Mouse (Mus musculus) olfactory bulb, adult 2 months (tissue): ENCODE measurements around the gene Rps6kl1. TPM values are rescaled to one million over a fixed set of nuclear protein-coding genes. Genes with fewer than 3 reads are reported as not detected.

Experiments used
- H3K27ac ChIP-seq: fragments of 200-500 bp; 2 replicates; pipeline ENCODE4 v1.5.1; 2012; ENCODE audit warnings: low read depth, low read length; ENCODE audit not compliant: insufficient read depth
- H3K4me1 ChIP-seq: fragments of 200-500 bp; 2 replicates; pipeline ENCODE4 v1.6.1; 2012; ENCODE audit warnings: low read length; ENCODE audit not compliant: control insufficient read depth, insufficient read depth
- H3K4me3 ChIP-seq: fragments of 200-500 bp; 2 replicates; pipeline ENCODE4 v1.5.1; 2012; ENCODE audit warnings: mild to moderate bottlenecking, low read depth, low read length, moderate library complexity; ENCODE audit not compliant: insufficient read depth
- CTCF ChIP-seq: fragments of 200-500 bp; IDR thresholded peaks from 2 replicates; pipeline ENCODE4 v1.5.1; 2012; ENCODE audit warnings: low read depth, mild to moderate bottlenecking, low read length, moderate library complexity; ENCODE audit not compliant: insufficient read depth
- POLR2A ChIP-seq: fragments of 200-500 bp; IDR thresholded peaks from 2 replicates; pipeline ENCODE4 v1.6.1; 2012; ENCODE audit warnings: mild to moderate bottlenecking, low read depth, low read length, moderate library complexity; ENCODE audit not compliant: insufficient read depth
- WGBS: fragments of 180-500 bp; shearing (Covaris S2); methylation state at CpG from one replicate; pipeline ENCODE4 v1.1.7; 2018; 5-methylcytosine and 5-hydroxymethylcytosine counted together
- polyA plus RNA-seq: library from polyadenylated mRNA; stranded (reverse); fragments of >200 nt; gene quantifications from 2 replicates; pipeline ENCODE4 v1.2.4, GENCODE M21; 2012; ENCODE audit warnings: low replicate concordance; ENCODE audit not compliant: missing spikeins, insufficient read depth, insufficient read length

Rps6kl1 gene
- polyA plus RNA-seq, 1 experiment = not detected

- whole genome bisulfite sequencing = 69% methylated on average over 19 of the region's 19 CpGs
- TF ChIP-seq POLR2A (no peak), CTCF (no peak)
- Histone ChIP-seq H3K4me1 (peaks cover 7% of the 10 kb centered on the region), H3K4me3 (no peak overlapping the region), H3K27ac (no peak overlapping the region)
Measured at GRCm38 (mm10) chr12:85135513-85136470, 15.3 kb downstream of the Rps6kl1 start.

GRCm38 (mm10) chr12:85134043-85134794 is 16.8 kb downstream of the Rps6kl1 start:
- no peak overlapping the region for H3K27ac ChIP-seq
- no peak overlapping the region for H3K4me3 ChIP-seq
- H3K4me1 ChIP-seq = peaks cover 7% of the 10 kb centered on the region
- TF ChIP-seq POLR2A (no peak), CTCF (no peak)
- 85% methylated on average over 8 of the region's 8 CpGs for WGBS

- TF ChIP-seq POLR2A (no peak), CTCF (no peak)
- Histone ChIP-seq H3K4me1 (peaks cover 7% of the 10 kb centered on the region), H3K4me3 (no peak overlapping the region), H3K27ac (no peak overlapping the region)
- WGBS = 78% methylated on average over 6 of the region's 6 CpGs
Measured at GRCm38 (mm10) chr12:85131361-85131760, 19.7 kb downstream of the Rps6kl1 start.

GRCm38 (mm10) chr12:85129426-85129978 is 21.6 kb downstream of the Rps6kl1 start:
- WGBS = 84% methylated on average over 9 of the region's 9 CpGs

GRCm38 (mm10) chr12:85126986-85127603 is 24.0 kb downstream of the Rps6kl1 start:
- Histone ChIP-seq H3K27ac (peak overlapping the region; percentile 57; the same call in 1 of the 2 replicates), H3K4me1 (peaks cover 2% of the 10 kb centered on the region; the same call in 1 of the 2 replicates), H3K4me3 (no peak overlapping the region)
- no peak for TF ChIP-seq CTCF
- TF ChIP-seq POLR2A = no peak
- WGBS = 19% methylated on average over 8 of the region's 8 CpGs

More at GRCm38 (mm10) chr12:85129426-85129978, 21.6 kb downstream of the Rps6kl1 start:
- no peak overlapping the region for H3K4me3 ChIP-seq
- no peak overlapping the region for H3K27ac ChIP-seq
- no peak for TF ChIP-seq CTCF
- no peak for TF ChIP-seq POLR2A
- peaks cover 4% of the 10 kb centered on the region; the same call in 1 of the 2 replicates for H3K4me1 ChIP-seq

GRCm38 (mm10) chr12:85124751-85125150 is 26.3 kb downstream of the Rps6kl1 start:
- peaks cover 5% of the 10 kb centered on the region; the same call in 1 of the 2 replicates for H3K4me1 ChIP-seq
- TF ChIP-seq CTCF (no peak), POLR2A (no peak)
- H3K27ac ChIP-seq = no peak overlapping the region
- no peak overlapping the region for H3K4me3 ChIP-seq
- WGBS = 94% methylated on average over 5 of the region's 5 CpGs

GRCm38 (mm10) chr12:85123645-85124044 is 27.4 kb downstream of the Rps6kl1 start:
- no peak for TF ChIP-seq POLR2A

GRCm38 (mm10) chr12:85123108-85123530 is 27.9 kb downstream of the Rps6kl1 start:
- Histone ChIP-seq H3K27ac (no peak overlapping the region), H3K4me1 (peaks cover 5% of the 10 kb centered on the region; the same call in 1 of the 2 replicates), H3K4me3 (no peak overlapping the region)
- TF ChIP-seq POLR2A (no peak), CTCF (no peak)
- 86% methylated on average over 9 of the region's 9 CpGs for WGBS

More at GRCm38 (mm10) chr12:85123645-85124044, 27.4 kb downstream of the Rps6kl1 start:
- H3K27ac ChIP-seq = no peak overlapping the region
- peaks cover 5% of the 10 kb centered on the region; the same call in 1 of the 2 replicates for H3K4me1 ChIP-seq
- WGBS = 91% methylated on average over 11 of the region's 11 CpGs
- no peak overlapping the region for H3K4me3 ChIP-seq
